Mouse (Mus musculus) urinary bladder, postnatal 25 days (tissue): ENCODE data around the gene Lbx2.

ENCODE experiments used
- DNase-seq: peaks from one replicate; pipeline ENCODE4 v3.0.0; 2022; ENCODE audit warnings: low spot score

The Lbx2 gene

DNA sequence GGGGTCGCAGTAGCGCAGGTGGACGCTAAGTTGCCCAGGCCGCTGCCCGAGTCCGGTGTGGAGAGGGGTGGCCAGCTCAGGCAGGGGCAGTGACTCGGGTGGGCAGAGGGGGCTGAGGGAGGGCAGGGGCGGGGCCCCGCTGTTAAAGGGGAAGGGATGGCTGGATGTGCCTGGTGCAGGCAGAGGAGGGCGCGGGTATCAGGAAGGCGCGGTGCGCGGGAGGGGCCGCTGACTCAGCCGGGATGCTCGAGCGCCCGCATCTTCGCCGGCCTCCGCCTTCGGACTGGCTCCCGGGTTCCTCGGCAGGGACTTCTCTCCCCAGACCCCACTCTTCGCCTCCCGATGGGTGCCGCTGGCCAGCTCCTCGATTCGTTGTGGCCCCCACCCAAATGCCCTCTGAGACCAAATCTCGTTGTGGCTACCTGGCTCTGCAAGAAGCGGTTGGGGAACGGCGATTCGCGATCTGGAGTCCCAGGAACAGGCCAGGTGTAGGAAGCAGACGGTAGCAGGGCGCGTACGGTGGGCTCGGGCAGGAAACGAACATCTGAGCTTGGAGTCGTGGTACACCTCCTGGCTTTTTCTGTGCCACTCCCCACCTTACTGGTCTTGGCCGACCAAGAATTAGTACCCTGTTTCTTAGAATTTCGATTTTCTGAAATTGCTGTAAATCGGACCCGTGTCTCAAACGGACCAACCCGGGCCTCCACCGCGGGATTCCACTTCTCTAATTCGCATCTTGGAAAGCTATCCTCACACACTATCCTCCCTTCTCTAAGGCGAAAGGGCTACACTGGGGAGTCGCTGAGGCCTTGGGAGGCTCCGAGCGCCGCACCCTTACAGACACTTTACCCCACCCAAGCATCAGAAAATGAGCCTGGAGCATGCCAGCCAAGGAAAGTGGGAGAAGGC is 15.6 kb upstream of the Lbx2 start:
- no peak for DNase-seq

DNA sequence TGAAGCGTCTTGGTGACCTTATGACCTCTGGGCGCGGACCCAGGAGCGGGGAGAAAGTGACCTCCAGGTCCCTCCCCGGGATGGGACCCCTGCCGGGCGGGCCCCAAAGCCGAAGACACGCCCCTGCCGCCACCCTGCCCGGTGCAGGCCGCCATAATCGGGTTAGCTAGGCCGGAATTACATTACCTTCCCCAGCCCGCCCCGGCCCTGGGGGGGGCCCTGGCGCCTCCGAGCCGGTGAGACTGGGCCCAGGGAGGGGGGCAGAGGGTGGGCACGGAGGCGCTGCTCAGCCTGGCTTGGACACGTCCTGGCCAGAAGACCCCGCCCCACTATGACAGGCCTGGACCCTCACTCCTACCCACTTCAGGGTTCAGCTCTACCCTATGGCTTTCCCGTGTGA is 14.9 kb upstream of the Lbx2 start:
- no peak for DNase-seq

GRCm38 (mm10) chr6:83074979-83075378 is 11.2 kb upstream of the Lbx2 start:
- DNase-seq: no peak

DNA sequence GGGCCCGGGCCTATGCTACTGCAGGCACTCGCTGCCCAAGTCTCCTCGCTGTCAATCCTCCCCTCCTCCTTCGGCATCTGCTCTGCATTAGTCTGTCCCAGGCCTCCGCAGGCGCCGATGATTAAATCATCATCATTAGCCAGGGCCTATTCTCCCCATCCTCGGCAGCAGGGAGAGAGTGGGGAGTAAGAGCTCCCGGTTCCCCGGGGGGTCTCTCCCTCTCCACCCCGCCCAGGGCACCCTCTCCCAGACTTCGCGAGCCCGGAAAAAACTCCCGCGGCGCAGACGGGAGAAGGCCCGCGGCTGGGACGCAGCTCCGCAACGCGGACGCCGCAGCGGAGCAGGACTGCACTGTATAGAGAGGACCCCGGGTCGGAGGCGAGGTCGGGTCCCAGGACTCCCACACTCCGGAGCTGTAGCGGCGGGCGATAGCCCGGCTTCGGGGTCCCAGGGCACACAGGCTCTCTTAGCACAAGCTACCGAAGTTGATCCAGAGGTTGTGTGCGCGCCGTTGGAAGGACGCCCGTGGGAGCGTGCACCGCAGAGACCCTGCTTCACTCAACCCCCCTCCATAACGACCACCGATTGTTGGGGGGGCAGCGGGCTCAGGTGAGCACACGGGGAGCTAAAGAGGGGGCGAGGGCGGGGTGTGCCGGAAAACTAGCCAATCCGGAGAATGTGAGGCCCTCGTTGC is 8.4 kb upstream of the Lbx2 start, which contains the start of gene Pcgf1:
Gene Pcgf1, plus strand, starts transcription at position 240 of the 694 bp plus-strand sequence.
- DNase-seq: no peak

- peak; percentile 100 for DNase-seq
Observed at GRCm38 (mm10) chr6:83078324-83078858, 7.8 kb upstream of the Lbx2 start.

GRCm38 (mm10) chr6:83080210-83080609 is 6.0 kb upstream of the Lbx2 start:
- no peak for DNase-seq

DNA sequence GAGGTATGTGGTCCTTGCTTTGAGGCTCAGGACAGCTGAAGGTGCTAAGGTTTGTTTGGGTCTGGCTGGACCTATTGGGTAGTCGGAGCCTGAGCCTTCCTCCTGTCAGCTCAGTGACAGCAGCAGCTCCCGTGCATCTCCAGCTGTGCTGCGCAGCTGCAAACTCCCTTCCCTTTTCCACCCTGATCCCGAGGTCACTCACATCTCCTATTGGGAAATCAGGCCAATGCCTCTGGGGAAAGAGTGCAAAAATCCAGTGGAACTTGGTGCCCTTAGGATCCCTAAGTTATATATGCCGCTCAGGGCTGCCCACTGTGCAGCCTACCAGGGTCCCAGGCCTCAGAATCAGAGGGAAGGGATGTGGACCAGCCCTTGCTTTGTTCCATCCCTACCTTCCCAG is 2.7 kb upstream of the Lbx2 start:
- no peak for DNase-seq

- DNase-seq: no peak
Observed at GRCm38 (mm10) chr6:83084477-83084876, 1.7 kb upstream of the Lbx2 start.

- no peak for DNase-seq
Observed at GRCm38 (mm10) chr6:83087205-83087925, 1.2 kb downstream of the Lbx2 start.

DNA sequence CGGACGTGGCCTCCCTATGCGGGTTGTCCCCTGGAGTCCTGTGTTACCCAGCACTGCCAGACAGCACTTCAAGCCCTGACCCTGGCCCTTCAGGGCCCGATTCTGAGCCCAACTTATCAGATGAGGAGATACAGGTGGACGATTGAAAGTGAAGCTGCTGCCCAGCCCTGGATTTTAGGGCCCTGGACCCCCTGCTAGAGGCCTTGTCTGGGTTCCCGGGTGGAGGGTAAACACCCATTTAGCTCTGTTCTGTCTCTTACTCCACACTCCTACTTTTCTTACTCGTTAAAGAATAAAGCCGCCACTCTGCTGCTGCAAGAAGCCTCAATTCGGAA is 1.7 kb downstream of the Lbx2 start:
- no peak for DNase-seq

DNA sequence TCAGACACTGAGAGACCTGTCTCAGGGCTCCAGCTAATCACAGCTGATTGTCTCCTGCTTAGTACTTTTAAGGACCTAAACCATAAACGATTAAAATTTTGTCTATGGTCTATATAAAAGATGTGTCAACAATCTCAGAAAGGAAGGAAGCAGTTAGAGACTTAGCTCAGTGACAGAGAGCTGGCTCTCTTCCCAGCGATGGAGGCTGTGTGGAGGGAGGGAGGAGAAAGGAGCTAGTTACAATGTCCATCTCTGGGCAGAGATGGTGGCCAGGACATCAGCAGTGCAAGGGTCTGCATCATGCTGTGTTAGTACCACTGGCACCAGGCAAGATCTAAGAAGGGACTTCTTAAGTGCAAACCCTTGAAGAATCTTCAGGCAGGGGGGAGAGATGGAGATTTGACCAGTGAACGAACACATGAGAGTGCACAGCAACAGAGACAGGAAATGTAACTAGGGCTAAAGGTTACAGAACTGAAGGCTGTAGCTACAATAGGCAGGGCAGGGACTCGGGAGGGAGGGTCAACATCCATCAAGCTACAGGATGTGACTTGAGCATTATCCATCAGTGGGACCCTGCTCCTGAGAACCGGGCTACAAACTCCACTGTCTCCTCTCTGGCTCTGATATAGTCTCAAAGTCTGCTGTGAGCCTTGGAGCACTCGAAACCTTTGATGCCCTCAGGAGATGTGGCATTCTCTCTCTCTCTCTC is 6.4 kb downstream of the Lbx2 start:
- no peak for DNase-seq

GRCm38 (mm10) chr6:83095968-83096367 is 9.8 kb downstream of the Lbx2 start:
- DNase-seq: no peak

GRCm38 (mm10) chr6:83098411-83098810 is 12.2 kb downstream of the Lbx2 start:
- no peak for DNase-seq

DNA sequence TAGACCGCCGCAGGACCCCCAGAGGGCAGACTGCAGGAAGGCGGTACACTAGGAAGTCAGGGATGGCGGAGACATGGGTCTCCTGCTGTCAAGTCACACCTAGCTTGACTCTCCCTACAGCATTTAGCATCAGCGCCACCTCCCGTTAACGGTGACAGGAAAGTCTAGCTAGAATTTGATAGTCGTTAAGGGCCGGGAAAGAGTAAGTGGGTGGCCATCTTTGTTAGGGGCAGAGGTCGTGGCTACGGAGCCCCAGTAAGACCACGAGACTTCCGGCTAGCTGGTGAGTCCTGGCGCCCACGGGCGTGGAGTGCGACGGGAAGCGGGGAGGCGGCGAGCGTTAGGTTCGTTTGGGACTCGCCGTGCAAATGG is 15.1 kb downstream of the Lbx2 start, which contains the start of the genes Ccdc142 and Gm42688:
Gene Ccdc142, plus strand, starts transcription at position 286 of the 372 bp plus-strand sequence.
Gene Gm42688, plus strand, starts transcription at position 302 of the 372 bp plus-strand sequence.
- peak; percentile 74 for DNase-seq

GRCm38 (mm10) chr6:83101688-83102556 is 15.8 kb downstream of the Lbx2 start:
- DNase-seq: peak; percentile 55

GRCm38 (mm10) chr6:83103130-83103650 is 17.0 kb downstream of the Lbx2 start:
- no peak for DNase-seq

- DNase-seq: no peak
Observed at GRCm38 (mm10) chr6:83104158-83104557, 18.0 kb downstream of the Lbx2 start.

- DNase-seq: peak; percentile 70
Observed at GRCm38 (mm10) chr6:83107566-83108400, 21.6 kb downstream of the Lbx2 start.
